ENCODE assay signal across 8 mouse cellular contexts in genomic region chr16:56037138-56038010, GRCm38 (mm10). TPM values are rescaled to one million over a fixed set of nuclear protein-coding genes. Genes with fewer than 3 reads are reported as not detected.
DNase-seq lines count a peak whose midpoint lies in the region; ATAC-seq and TF ChIP-seq lines count a peak whose summit lies in the region.

Trmt10c (minus strand) TSS chr16:56037819.

- ATAC-seq in G1E (ENCODE audit: extremely low read depth, insufficient number of reproducible peaks, low FRiP score, poor library complexity, severe bottlenecking) = peak; percentile 72
- ATAC-seq in forebrain, embryonic 15.5 days (replicated peaks) = peak; percentile 99
- ATAC-seq in neural tube, embryonic 14.5 days (ENCODE audit: low read depth) = peak; percentile 100

- peak; percentile 80 for TF ChIP-seq POLR2A in testis, adult 2 months (IDR thresholded peaks at IDR 0.05; ENCODE audit: control insufficient read depth, low read depth, low read length)

- no peaks in the 10 kb centered on the region for H3K27me3 ChIP-seq in G1E (ENCODE audit: insufficient read depth, low read length)
- no peaks in the 10 kb centered on the region for H3K27me3 ChIP-seq in forebrain, embryonic 15.5 days
- no peaks in the 10 kb centered on the region for H3K27me3 ChIP-seq in neural tube, embryonic 14.5 days (ENCODE audit: control insufficient read depth, insufficient read depth, low read length)
- H3K27me3 ChIP-seq in testis, adult 2 months (ENCODE audit: control insufficient read depth, insufficient read depth, low read length) = no peaks in the 10 kb centered on the region

- peak within 1 kb of the TSS; percentile 77 for H3K4me3 ChIP-seq in G1E (ENCODE audit: low read depth, low read length)
- H3K4me3 ChIP-seq in forebrain, embryonic 15.5 days = peak within 1 kb of the TSS; percentile 95
- H3K4me3 ChIP-seq in neural tube, embryonic 14.5 days (ENCODE audit: low read depth, low read length) = peak within 1 kb of the TSS; percentile 88
- H3K4me3 ChIP-seq in testis, adult 2 months (ENCODE audit: control insufficient read depth, low read depth, low read length) = peak within 1 kb of the TSS; percentile 100

- peak within 1 kb of the TSS; percentile 88 for H3K9ac ChIP-seq in forebrain, embryonic 15.5 days (replicated peaks)
- H3K9ac ChIP-seq in neural tube, embryonic 14.5 days (replicated peaks; ENCODE audit: low read depth, low read length) = peak within 1 kb of the TSS; percentile 84

- H3K27ac ChIP-seq in forebrain, embryonic 15.5 days (replicated peaks) = peak within 1 kb of the TSS; percentile 92
- H3K27ac ChIP-seq in neural tube, embryonic 14.5 days (ENCODE audit: low read depth, low read length) = peak within 1 kb of the TSS; percentile 88
- H3K27ac ChIP-seq in testis, adult 2 months (ENCODE audit: control insufficient read depth, insufficient read depth, low read depth, low read length) = peak within 1 kb of the TSS; percentile 97

- H3K4me1 ChIP-seq in G1E (ENCODE audit: insufficient read depth, low read depth, low read length) = peaks cover 17% of the 10 kb centered on the region
- peaks cover 23% of the 10 kb centered on the region for H3K4me1 ChIP-seq in forebrain, embryonic 15.5 days
- H3K4me1 ChIP-seq in neural tube, embryonic 14.5 days (ENCODE audit: control insufficient read depth, insufficient read depth, low read length) = peaks cover 11% of the 10 kb centered on the region
- H3K4me1 ChIP-seq in testis, adult 2 months (ENCODE audit: control insufficient read depth, insufficient read depth, low read length) = no peaks in the 10 kb centered on the region

- no peak for TF ChIP-seq CTCF in G1E (IDR thresholded peaks at IDR 0.05; ENCODE audit: low read depth, low read length)
- no peak for TF ChIP-seq CTCF in testis, adult 2 months (IDR thresholded peaks at IDR 0.05; ENCODE audit: control insufficient read depth, insufficient read depth, insufficient replicate concordance, low read depth, low read length)

- intact Hi-C loops in heart, postnatal 25 days (cut with DNase I) = no loop called here

- WGBS in forebrain, embryonic 15.5 days = under 1% methylated on average over 61 of the region's 63 CpGs
- under 1% methylated on average over 63 of the region's 63 CpGs for WGBS in neural tube, embryonic 14.5 days

- peaks cover 33% of the 10 kb centered on the region for H3K36me3 ChIP-seq in G1E (replicated peaks)
- peaks cover 20% of the 10 kb centered on the region for H3K36me3 ChIP-seq in forebrain, embryonic 15.5 days
- H3K36me3 ChIP-seq in neural tube, embryonic 14.5 days (ENCODE audit: control insufficient read depth, insufficient read depth, low read length) = peaks cover 9% of the 10 kb centered on the region; the same call in 1 of the 2 replicates
- H3K36me3 ChIP-seq in testis, adult 2 months (ENCODE audit: control insufficient read depth, insufficient read depth, low read length) = no peaks in the 10 kb centered on the region; the same call in 1 of the 2 replicates

- peak; percentile 72 for DNase-seq in G1E (ENCODE audit: low spot score)
- DNase-seq in cerebellum, adult 11-12 months = peak; percentile 92
- DNase-seq in heart, postnatal 25 days (ENCODE audit: low spot score) = peak; percentile 84
- peak; percentile 87 to 95 for DNase-seq in layer of hippocampus, adult 18-20 months (ENCODE audit: low spot score in 2 of 2)
- peak; percentile 91 to 93 for DNase-seq in lung, adult 18-20 months

- peak within 1 kb of the TSS; percentile 55 for H3K4me2 ChIP-seq in forebrain, embryonic 15.5 days (replicated peaks)
- peak within 1 kb of the TSS; percentile 66 for H3K4me2 ChIP-seq in neural tube, embryonic 14.5 days (ENCODE audit: low read depth, low read length)

- H3K9me3 ChIP-seq in G1E (replicated peaks) = no peaks in the 10 kb centered on the region
- H3K9me3 ChIP-seq in forebrain, embryonic 15.5 days = no peaks in the 10 kb centered on the region
- no peaks in the 10 kb centered on the region for H3K9me3 ChIP-seq in neural tube, embryonic 14.5 days (ENCODE audit: control insufficient read depth, low read length)

RNA-seq across cellular contexts. Expression of gene Trmt10c, which starts in this region (rescaled TPM):
- 28.4 and 35.4 TPM in 2 replicates for total RNA-seq in G1E (2014; fragmentation: Nextera tagmentation)
- 38.6 and 43.8 TPM in 2 replicates for total RNA-seq in G1E (2017)
- polyA plus RNA-seq in G1E (2012) = 13.6 and 15.4 TPM in 2 replicates
- 25.1 and 25.7 TPM in 2 replicates for polyA plus RNA-seq in forebrain, embryonic 15.5 days (2015; fragmentation: Nextera tagmentation; extraction: Ambion mirVana)
- 10 to 100 TPM; 11.0 to 11.3 TPM for total RNA-seq in heart, postnatal 25 days (2021)
- 1 to 10 TPM; 9.1 to 9.5 TPM for total RNA-seq in layer of hippocampus, adult 18-20 months (2021)
- 21.5 and 23.8 TPM in 2 replicates for polyA plus RNA-seq in neural tube, embryonic 14.5 days (2014; fragmentation: Nextera tagmentation; extraction: Ambion mirVana)
- 1.3 and 1.9 TPM in 2 replicates for polyA plus RNA-seq in testis, adult 2 months (2012; rRNA removed)

Comparison
In these comparisons a context has a peak if more than half of its experiments do, and no peak if none do; other contexts are left out.
1. Peak in every context shown above with its lines: DNase-seq, ATAC-seq, H3K4me3 ChIP-seq and H3K27ac ChIP-seq.